Mouse (Mus musculus): ENCODE measurements around the gene Numbl.

The Numbl gene

GRCm38 (mm10) chr7:27323001-27323400 is 64.8 kb downstream of the Numbl start:
- no peak for DNase-seq (ENCODE audit: low spot score in 2 of 2)

- no peak for DNase-seq (ENCODE audit: low spot score in 2 of 2)
Observed at GRCm38 (mm10) chr7:27324161-27324560, 65.9 kb downstream of the Numbl start.

DNA sequence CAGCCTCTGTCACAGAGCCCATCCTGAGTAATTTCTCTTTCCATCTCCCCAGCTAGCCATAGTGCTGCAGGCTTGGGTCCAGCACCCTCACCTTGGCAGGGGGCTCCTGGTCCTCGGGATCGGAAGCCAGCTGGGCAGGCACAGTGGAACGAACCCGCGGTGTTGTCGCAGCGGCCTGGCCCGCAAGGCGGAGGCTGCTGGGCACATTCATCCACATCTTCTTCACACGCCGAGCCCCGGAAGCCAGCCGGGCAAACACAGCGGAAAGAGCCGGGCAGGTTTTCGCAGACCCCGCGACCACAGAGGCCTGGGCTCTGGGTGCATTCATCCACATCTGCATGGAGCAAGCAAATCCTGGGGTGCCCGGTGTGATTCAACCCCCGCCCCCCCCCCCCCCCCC is 66.7 kb downstream of the Numbl start:
- DNase-seq (ENCODE audit: low spot score in 2 of 2) = no peak

GRCm38 (mm10) chr7:27325697-27326096 is 67.5 kb downstream of the Numbl start:
- peak; percentile 66 to 76 for DNase-seq (ENCODE audit: low spot score in 2 of 2)

- no peak for DNase-seq (ENCODE audit: low spot score in 2 of 2)
Observed at GRCm38 (mm10) chr7:27326101-27326880, 68.1 kb downstream of the Numbl start.

DNA sequence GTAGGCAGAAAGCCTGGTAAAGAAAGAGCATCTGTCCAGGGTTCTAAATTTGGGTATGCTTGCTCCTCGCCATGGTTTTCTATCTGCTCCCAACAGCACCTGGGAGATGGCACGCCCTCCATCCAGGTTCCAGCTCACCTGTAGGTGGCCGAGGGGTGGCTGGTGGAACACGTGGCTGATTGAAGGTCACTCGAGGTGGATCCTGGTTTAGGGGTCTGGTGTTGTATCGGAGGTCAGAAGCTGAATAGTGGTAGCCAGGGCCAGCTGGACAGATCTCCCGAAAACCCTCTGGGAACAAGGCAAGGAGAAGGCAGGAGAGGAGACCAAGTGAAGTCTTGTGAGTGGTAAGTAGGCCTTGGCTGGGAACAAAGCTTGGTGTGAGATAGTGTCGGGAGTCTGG is 69.3 kb downstream of the Numbl start:
- DNase-seq (ENCODE audit: low spot score in 2 of 2) = no peak

GRCm38 (mm10) chr7:27328161-27328560 is 69.9 kb downstream of the Numbl start:
- DNase-seq (ENCODE audit: low spot score in 2 of 2) = no peak

- DNase-seq (ENCODE audit: low spot score in 2 of 2) = no peak
Observed at GRCm38 (mm10) chr7:27328648-27329047, 70.4 kb downstream of the Numbl start.

- DNase-seq (ENCODE audit: low spot score in 2 of 2) = peak; percentile 71 to 91
Observed at GRCm38 (mm10) chr7:27329326-27329947, 71.2 kb downstream of the Numbl start.

DNA sequence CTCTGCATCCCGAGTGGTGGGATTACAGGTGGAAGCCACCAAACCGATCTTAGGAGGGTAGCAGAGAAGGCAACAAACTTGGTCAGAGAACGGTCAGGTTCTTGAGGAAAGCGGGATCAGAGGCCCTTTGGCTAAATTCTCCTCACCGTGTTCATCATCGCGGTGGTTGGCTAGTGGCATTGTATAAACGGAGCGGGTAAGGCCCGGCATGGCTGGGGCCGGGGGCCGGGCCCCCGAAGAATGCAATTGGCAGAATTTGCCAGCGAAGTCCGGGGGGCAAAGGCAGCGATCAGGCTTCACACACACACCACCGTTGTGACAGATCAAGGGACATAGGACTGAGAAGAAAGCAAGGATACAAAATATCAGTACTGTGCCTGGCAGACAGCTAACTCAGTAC is 71.7 kb downstream of the Numbl start:
- no peak for DNase-seq (ENCODE audit: low spot score in 2 of 2)

GRCm38 (mm10) chr7:27330709-27331540 is 72.7 kb downstream of the Numbl start:
- peak; percentile 95 to 96 for DNase-seq (ENCODE audit: low spot score in 2 of 2)

DNA sequence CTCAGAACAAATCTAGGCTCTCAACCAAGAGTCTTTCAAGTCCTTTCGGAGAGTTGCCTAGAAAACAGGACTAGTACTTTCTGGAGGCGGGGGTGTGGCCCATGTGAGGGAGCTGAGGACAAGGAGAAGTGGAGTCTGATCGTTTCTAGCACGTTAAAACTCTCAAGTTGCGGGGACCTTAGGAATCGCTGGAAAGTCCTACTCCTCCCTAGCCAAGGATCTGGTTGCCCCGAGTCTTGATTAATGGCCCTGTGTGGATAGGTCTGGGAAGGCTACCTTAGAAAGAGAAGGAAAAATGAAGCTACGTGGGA is 73.3 kb downstream of the Numbl start:
- no peak for DNase-seq (ENCODE audit: low spot score in 2 of 2)
